Mouse (Mus musculus) myocyte (in vitro differentiated cells): ENCODE measurements around the gene Tmem144.

Source experiments
- E2F4 ChIP-seq: IDR thresholded peaks from one replicate; pipeline ENCODE4 v1.6.1; 2011; ENCODE audit warnings: mild to moderate bottlenecking, control low read depth, moderate library complexity; ENCODE audit not compliant: insufficient read depth
- MAX ChIP-seq: IDR thresholded peaks from one replicate; pipeline ENCODE4 v1.6.1; 2011; ENCODE audit warnings: low read depth, mild to moderate bottlenecking, control low read depth
- MYOD1 ChIP-seq, 3 experiments: IDR thresholded peaks; one replicate each; pipeline ENCODE4 v1.6.1; 2011; ENCODE audit warnings: control low read depth in 2 of 3, low read depth in 2 of 3, mild to moderate bottlenecking in 2 of 3, moderate library complexity in 1 of 3; ENCODE audit not compliant: insufficient read length in 2 of 3, control insufficient read depth in 1 of 3
- MYOG ChIP-seq, 3 experiments: IDR thresholded peaks; one replicate each; pipeline ENCODE4 v1.6.1; 2011; ENCODE audit warnings: control low read depth in 2 of 3, low read depth in 2 of 3, mild to moderate bottlenecking in 2 of 3; ENCODE audit not compliant: insufficient read length in 2 of 3, control insufficient read depth in 1 of 3, insufficient read depth in 1 of 3
- POLR2A ChIP-seq: IDR thresholded peaks from one replicate; pipeline ENCODE4 v1.6.1; 2011; ENCODE audit warnings: low read depth, mild to moderate bottlenecking, control low read depth, moderate library complexity; ENCODE audit not compliant: insufficient read length
- POLR2AphosphoS2 ChIP-seq: IDR thresholded peaks from one replicate; pipeline ENCODE4 v1.6.1; 2011; ENCODE audit warnings: low read depth, control low read depth; ENCODE audit not compliant: insufficient read length
- REST ChIP-seq: IDR thresholded peaks from one replicate; pipeline ENCODE4 v1.6.1; 2011; ENCODE audit warnings: mild to moderate bottlenecking, control low read depth, moderate library complexity; ENCODE audit not compliant: insufficient read depth, insufficient read length
- TCF12 ChIP-seq: IDR thresholded peaks from one replicate; pipeline ENCODE4 v1.6.1; 2011; ENCODE audit warnings: mild to moderate bottlenecking, control low read depth; ENCODE audit not compliant: poor library complexity, insufficient read depth, severe bottlenecking
- TCF3 ChIP-seq: IDR thresholded peaks from one replicate; pipeline ENCODE4 v1.6.1; 2011; ENCODE audit warnings: low read depth, control low read depth; ENCODE audit not compliant: insufficient read length
- USF1 ChIP-seq: IDR thresholded peaks from one replicate; pipeline ENCODE4 v1.6.1; 2011; ENCODE audit warnings: low read depth, mild to moderate bottlenecking, control low read depth, moderate library complexity

DNA sequence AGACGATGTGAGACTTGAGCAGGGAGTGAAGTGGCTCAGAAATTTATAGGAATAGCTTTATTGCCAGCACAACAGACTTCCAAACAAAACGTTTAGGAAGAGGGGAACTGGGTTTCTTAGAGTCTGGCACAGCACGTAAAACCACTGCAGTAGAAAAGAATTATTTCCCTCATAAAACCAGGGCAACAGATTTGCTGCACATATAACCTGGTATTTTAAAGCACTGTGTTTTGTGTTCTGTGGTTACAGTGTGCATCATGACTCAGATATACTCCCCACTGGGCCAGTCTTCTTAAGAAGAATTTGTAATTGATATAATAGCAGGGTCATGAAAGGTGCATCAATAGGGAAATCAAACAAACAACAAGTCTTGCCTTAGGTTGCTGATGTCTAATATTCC is 62.2 kb downstream of the Tmem144 start:
- TF ChIP-seq POLR2A = no peak
- TF ChIP-seq MYOG (IDR thresholded peaks at IDR 0.05; ENCODE audit: control insufficient read depth in 1 of 3, insufficient read depth in 1 of 3, insufficient read length in 2 of 3, low read depth in 2 of 3) = no peak
- no peak for TF ChIP-seq POLR2AphosphoS2
- TF ChIP-seq MAX = no peak
- TF ChIP-seq E2F4 = no peak
- TF ChIP-seq REST = no peak
- no peak for TF ChIP-seq USF1
- TF ChIP-seq MYOD1 (IDR thresholded peaks at IDR 0.05; ENCODE audit: control insufficient read depth in 1 of 3, insufficient read length in 2 of 3, low read depth in 2 of 3) = no peak
- no peak for TF ChIP-seq TCF3
- TF ChIP-seq TCF12 = no peak
